Mouse (Mus musculus) spleen, adult 12 weeks (tissue): ENCODE measurements around the gene Gramd1b.
"Not testable (repeated sequence)": the region's sequence is repeated elsewhere in the genome, so short reads cannot be mapped to it uniquely, and the experiment has no call there.

ENCODE experiments used
- DNase-seq: peaks from one replicate; pipeline ENCODE4 v3.0.0; 2022; ENCODE audit warnings: low spot score

Gene Gramd1b

GRCm38 (mm10) chr9:40511970-40512369 is 19.2 kb downstream of the Gramd1b start:
- DNase-seq, result no peak

DNA sequence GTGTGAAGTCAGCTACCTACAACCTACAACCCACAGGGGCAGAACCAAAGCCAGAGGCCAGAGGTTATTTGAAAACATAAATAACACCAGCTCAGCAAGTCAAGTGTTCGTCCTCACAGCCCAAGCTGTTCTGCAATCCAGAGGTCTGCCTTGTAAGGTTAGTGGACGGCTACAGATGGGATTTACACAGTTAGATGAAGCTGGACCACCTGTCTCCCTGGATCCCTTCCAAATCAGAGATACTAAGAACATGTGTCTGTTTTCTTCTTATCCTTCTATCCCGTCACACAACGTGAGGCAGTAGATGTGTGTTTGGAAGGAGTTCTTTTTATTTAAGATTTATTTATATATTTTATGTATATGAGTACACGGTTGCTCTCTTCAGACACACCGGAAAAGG is 21.7 kb downstream of the Gramd1b start:
- no peak for DNase-seq

- no peak for DNase-seq
Measured at GRCm38 (mm10) chr9:40506576-40506975, 24.6 kb downstream of the Gramd1b start.

GRCm38 (mm10) chr9:40505471-40506312 is 25.5 kb downstream of the Gramd1b start:
- DNase-seq, result no peak

- DNase-seq, result no peak
Measured at GRCm38 (mm10) chr9:40504886-40505285, 26.3 kb downstream of the Gramd1b start.

GRCm38 (mm10) chr9:40500691-40501090 is 30.5 kb downstream of the Gramd1b start:
- no peak for DNase-seq

- not testable (repeated sequence) for DNase-seq
Measured at GRCm38 (mm10) chr9:40482351-40483084, 48.7 kb downstream of the Gramd1b start.

DNA sequence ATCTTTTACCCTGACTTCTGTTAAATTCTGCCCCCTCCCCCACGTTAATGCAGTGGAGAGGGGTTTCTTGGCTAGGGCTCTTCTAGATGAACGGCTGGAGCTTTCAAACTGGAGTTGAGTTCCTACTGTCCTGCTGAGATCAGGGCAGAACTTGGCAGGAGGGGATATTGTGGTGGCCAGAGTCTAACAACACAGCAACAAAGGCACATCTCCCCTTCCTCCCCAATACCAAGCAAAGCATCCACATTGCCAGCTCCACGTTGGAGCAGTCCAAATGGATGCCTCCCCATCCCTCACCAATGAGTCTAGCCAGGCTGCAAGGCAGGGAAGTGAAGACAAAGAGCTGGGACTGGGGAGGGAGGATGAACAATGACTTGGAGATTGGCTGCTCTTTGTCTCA is 49.9 kb downstream of the Gramd1b start:
- DNase-seq, result no peak

DNA sequence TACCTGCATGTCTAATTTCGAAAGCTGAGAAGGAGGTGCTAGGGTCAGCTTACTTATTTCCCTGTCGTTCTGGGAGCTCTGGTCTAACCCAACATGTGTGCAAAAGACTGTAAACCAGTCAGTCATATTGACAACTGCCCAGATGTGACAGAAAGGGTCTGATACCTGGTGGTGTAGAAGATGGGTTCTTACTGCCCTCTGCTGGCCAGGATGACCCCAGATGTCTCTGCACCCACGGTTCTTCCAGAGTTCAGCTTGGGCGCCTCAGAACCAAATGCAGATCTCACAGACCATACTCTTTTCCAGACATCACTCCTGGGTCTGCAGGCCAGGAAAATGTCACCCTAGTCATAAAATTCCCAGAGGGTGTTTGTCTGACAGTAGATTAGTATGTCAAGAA is 51.9 kb downstream of the Gramd1b start:
- peak; percentile 25 for DNase-seq

DNA sequence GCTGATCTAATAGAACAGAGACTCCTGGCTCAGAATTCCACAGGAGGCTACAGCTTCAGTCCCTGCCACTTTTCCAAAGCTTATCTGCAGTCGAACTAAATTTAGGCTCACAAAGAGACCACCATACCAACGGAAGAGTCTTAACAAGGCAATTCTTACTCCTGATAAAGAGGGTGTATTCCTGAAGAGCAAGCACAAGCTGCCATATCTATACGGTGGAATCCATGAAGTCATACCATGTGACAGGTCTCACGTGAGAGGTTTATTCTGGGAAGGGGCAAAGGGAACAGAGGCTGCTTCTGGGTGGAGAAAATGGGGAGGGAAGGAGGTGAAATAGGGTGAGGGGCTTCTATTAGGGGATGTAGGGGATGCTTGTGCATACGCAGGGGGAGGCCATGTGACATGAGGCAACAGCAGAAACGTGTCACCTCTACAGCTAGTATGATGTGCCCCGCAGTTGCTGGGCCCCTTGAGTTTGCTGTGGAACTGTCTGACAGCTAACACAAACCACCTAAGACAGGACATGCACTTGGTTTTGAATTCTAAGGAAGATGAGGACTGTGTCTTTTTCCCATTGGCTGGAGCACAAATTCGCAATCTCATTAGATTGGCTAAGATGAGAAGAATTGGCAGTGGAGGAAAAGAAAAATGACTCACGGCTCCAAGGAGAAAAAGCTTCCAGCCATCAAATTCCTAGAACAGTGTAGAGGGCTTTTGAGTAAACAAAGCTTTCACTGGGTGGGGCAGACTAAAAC is 52.9 kb downstream of the Gramd1b start:
- DNase-seq, result no peak

GRCm38 (mm10) chr9:40477611-40478010 is 53.6 kb downstream of the Gramd1b start:
- no peak for DNase-seq

- DNase-seq, result no peak
Measured at GRCm38 (mm10) chr9:40476098-40476497, 55.1 kb downstream of the Gramd1b start.

DNA sequence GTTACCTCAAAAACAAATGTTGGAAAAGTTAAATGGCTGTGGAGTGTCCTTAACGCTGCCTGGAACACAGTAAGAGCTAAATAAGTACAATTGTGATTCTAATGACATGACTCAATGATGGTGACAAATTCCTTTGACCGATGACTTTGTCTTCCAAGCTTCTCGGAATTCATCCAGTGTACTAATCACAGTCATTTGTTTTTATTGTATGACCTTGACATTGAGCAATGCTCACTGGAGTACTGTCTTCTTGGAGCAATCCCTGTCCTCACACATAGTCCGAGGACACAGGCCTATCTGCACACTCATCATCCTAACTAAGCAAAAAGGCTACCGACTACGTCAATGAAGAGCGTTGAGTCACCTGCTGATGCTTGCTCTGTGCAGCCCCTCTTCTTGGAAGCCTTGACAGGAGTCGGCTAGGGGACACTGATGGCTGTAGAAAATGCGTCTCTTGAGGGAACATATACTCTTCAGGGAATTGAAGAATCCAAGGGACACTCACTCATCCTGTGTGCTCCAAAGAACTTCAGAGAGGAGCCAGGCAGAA is 58.1 kb downstream of the Gramd1b start:
- DNase-seq, result no peak

DNA sequence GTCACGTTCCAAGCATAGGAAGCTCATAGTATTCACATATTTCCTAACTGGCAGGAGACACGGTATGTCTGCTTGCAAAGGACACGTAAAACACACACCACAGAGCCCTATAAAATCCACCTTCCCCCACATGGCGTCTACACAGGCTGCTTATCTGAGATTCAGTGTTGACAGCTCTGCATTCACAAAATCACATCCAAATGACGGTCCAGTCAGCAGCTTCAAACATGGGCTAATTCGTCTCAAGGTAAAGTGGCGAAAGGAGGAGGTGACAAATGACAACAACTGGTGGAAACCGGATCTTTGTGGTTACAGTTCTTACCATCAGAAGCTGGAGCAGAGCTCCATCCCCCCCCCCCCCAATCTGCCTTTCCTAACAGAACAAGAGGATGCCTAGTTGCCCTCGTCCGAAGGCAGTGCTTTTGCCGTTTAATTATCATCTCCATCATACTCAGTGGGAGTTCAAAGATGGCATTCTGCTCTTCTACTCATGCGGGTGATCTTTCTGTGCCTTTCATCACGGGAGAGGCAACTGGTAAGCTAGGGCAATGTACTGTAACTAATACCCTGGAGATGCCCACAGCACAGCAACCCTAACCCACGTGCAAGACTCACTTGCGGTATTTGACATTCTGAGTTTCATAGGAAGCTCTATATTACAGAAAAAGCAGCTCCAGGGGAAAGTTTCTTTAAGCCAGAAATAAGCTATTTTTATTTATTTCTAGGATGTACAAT is 61.6 kb downstream of the Gramd1b start:
- no peak for DNase-seq

DNA sequence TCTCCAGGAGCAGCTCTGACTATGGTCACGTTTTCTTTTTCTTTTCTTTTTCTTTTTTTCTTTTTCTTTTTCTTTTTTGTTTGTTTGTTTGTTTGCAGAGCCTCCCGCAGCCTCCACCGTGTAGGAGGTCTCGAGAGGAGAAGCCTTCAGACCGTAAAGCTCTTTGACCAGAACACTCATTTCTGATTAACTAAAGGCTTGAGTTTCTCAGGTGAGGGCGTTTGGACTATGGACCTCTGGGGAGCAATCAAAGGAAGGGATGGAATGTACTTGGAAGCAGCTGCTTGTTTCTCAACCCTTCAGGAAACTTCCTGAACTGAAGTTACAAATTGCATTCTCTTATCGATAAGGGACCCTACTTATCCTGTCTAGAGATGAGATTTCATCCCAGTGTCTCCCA is 64.4 kb downstream of the Gramd1b start:
- no peak for DNase-seq

DNA sequence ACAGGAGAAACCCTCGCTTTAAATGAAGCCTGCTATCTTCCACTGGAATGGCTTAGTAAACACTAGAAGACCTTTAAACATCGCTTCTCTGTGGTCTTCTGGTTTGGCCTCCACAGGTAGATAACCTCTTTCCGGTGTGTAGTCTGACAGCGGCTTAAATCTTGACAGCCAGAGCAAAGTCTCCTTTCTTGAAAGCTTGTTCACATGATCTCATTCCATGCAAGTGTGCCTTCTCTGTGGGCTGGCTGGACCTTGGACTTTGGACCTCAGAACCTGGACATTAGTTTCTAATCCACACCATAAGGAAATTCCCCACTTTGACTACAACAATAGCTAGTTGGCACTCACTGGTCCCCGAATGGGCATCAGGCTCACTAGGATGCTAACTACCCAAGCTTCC is 65.6 kb downstream of the Gramd1b start:
- DNase-seq, result no peak

GRCm38 (mm10) chr9:40462401-40462800 is 68.8 kb downstream of the Gramd1b start:
- DNase-seq, result no peak

GRCm38 (mm10) chr9:40460781-40461180 is 70.4 kb downstream of the Gramd1b start:
- no peak for DNase-seq

DNA sequence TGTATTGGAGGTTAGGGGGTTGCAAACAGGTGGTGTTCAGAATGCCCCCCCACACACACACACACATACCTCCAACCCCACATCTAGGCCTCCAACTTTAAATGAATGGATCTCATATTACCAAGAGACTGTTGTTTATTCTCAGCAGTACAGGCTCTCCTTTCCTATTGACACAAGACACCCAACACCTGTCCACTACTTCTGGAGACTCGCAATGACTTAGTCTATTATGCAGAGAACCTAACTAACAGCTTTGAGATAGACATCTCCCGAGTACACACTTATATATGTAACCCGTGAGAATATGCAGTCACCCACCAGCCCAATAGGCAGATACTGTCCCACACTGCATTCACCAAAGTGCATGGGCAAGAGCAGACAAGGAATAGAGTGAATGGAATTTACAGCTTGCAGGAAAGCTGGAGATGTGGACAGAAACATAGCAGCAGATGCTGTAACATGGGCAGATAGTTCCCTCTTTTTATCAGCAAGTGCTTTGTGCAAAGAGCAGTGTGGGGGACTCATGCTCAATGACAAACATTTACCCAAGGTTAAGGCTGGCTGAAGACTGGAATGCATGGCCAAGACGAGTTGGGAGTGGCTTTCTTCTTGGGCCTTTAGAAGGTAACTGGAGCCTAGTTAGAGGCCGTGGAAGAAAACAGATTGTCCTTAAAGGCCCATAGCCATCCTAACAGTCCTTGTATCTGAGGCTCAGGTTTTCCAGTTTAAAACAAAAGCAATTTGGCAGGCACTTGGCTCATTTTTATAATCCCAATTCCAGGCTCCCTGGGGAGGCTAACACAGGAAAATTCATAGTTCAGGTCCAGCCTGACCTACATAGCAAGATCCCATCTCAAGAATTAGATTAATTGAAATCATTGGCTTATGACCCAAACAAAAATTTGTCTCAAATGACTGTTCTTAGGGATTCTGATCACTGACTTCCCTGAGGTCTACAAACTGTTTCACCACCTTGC is 71.6 kb downstream of the Gramd1b start:
- no peak for DNase-seq

- no peak for DNase-seq
Measured at GRCm38 (mm10) chr9:40458559-40459303, 72.5 kb downstream of the Gramd1b start.
